Mouse (Mus musculus): Measurements from ENCODE around the gene Rtl1. TPM values are rescaled to one million over a fixed set of nuclear protein-coding genes. Genes with fewer than 3 reads are reported as not detected.

Gene Rtl1
- under 1 TPM; 0.14 to 0.42 TPM for total RNA-seq (2021)

- DNase-seq: no peak
- intact Hi-C loops (cut with DNase I): no loop called here
Observed at GRCm38 (mm10) chr12:109600230-109600629, at the start of gene Rtl1. Rtl1 (minus strand) TSS chr12:109600330.

GRCm38 (mm10) chr12:109640560-109641167 lies 40.5 kb upstream of the Rtl1 start:
- intact Hi-C loops (cut with DNase I): no loop called here
- no peak for DNase-seq

- intact Hi-C loops (cut with DNase I): no loop called here
- DNase-seq: no peak
Observed at GRCm38 (mm10) chr12:109632035-109632434, 31.9 kb upstream of the Rtl1 start.

- DNase-seq: no peak
- intact Hi-C loops (cut with DNase I): no loop called here
Observed at GRCm38 (mm10) chr12:109628887-109629286, 28.8 kb upstream of the Rtl1 start.

GRCm38 (mm10) chr12:109626910-109627309 lies 26.8 kb upstream of the Rtl1 start:
- no peak for DNase-seq
- intact Hi-C loops (cut with DNase I): no loop called here

- DNase-seq: no peak
- intact Hi-C loops (cut with DNase I): no loop called here
Observed at GRCm38 (mm10) chr12:109620196-109620595, 20.1 kb upstream of the Rtl1 start.

- DNase-seq: no peak
- intact Hi-C loops (cut with DNase I): no loop called here
Observed at GRCm38 (mm10) chr12:109617993-109618392, 17.9 kb upstream of the Rtl1 start.

GRCm38 (mm10) chr12:109617126-109617525 lies 17.0 kb upstream of the Rtl1 start:
- no peak for DNase-seq
- intact Hi-C loops (cut with DNase I): no loop called here

- intact Hi-C loops (cut with DNase I): no loop called here
- DNase-seq: no peak
Observed at GRCm38 (mm10) chr12:109615371-109615770, 15.2 kb upstream of the Rtl1 start.

- intact Hi-C loops (cut with DNase I): no loop called here
- no peak for DNase-seq
Observed at GRCm38 (mm10) chr12:109614416-109614815, 14.3 kb upstream of the Rtl1 start.

- no peak for DNase-seq
- intact Hi-C loops (cut with DNase I): no loop called here
Observed at GRCm38 (mm10) chr12:109612392-109613385, 12.6 kb upstream of the Rtl1 start.

- DNase-seq: peak in 1 of 2 experiments; percentile 22
- intact Hi-C loops (cut with DNase I): loop anchor here (2.0 kb wide), 1 partner anchor 170 kb away; no protein-coding TSS in a partner anchor
Observed at GRCm38 (mm10) chr12:109608576-109609440, 8.7 kb upstream of the Rtl1 start.

GRCm38 (mm10) chr12:109607953-109608352 lies 7.8 kb upstream of the Rtl1 start:
- intact Hi-C loops (cut with DNase I): loop anchor here (2.0 kb wide), 1 partner anchor 169 kb away; no protein-coding TSS in a partner anchor
- no peak for DNase-seq

GRCm38 (mm10) chr12:109607191-109607590 lies 7.1 kb upstream of the Rtl1 start:
- DNase-seq: no peak
- intact Hi-C loops (cut with DNase I): no loop called here

- no peak for DNase-seq
- intact Hi-C loops (cut with DNase I): no loop called here
Observed at GRCm38 (mm10) chr12:109604982-109605721, 5.0 kb upstream of the Rtl1 start.

- DNase-seq: no peak
- intact Hi-C loops (cut with DNase I): loop anchor here (10.0 kb wide), 1 partner anchor 694 kb away; no protein-coding TSS in a partner anchor
Observed at GRCm38 (mm10) chr12:109598551-109599250, 1.4 kb downstream of the Rtl1 start.

- intact Hi-C loops (cut with DNase I): loop anchor here (10.0 kb wide), 1 partner anchor 692 kb away; no protein-coding TSS in a partner anchor
- peak in 1 of 2 experiments; percentile 22 for DNase-seq
Observed at GRCm38 (mm10) chr12:109596726-109597125, 3.4 kb downstream of the Rtl1 start.

- intact Hi-C loops (cut with DNase I): loop anchor here (10.0 kb wide), 1 partner anchor 691 kb away; no protein-coding TSS in a partner anchor
- DNase-seq: peak in 1 of 2 experiments; percentile 13
Observed at GRCm38 (mm10) chr12:109596232-109596631, 3.9 kb downstream of the Rtl1 start.

GRCm38 (mm10) chr12:109595753-109596152 lies 4.4 kb downstream of the Rtl1 start:
- intact Hi-C loops (cut with DNase I): loop anchor here (10.0 kb wide), 1 partner anchor 691 kb away; no protein-coding TSS in a partner anchor
- peak; percentile 66 to 74 for DNase-seq

Measured in heart, postnatal 10 days (tissue).